Mouse (Mus musculus): ENCODE measurements around the gene Thsd4.

Thsd4 gene

DNA sequence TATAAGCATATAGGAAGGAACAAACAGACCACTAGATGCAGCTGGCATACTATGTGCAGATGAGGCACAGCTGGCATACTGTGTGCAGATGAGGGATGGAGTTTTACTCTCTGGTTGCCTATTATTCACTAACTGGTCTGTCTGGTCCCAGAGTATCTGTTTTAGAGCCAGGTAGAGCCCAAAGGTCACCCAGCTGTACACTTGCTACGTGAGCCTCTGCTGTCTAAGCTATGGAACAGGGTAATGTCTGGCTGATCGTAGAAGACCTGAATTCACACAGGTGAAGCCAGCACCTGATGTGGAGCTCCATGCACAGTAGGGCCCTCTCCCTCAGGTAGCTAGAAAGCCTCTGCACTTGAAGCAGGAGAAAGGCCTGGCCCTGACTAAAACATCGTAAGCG, 5.5 kb downstream of the Thsd4 start:
- no peak for DNase-seq

DNA sequence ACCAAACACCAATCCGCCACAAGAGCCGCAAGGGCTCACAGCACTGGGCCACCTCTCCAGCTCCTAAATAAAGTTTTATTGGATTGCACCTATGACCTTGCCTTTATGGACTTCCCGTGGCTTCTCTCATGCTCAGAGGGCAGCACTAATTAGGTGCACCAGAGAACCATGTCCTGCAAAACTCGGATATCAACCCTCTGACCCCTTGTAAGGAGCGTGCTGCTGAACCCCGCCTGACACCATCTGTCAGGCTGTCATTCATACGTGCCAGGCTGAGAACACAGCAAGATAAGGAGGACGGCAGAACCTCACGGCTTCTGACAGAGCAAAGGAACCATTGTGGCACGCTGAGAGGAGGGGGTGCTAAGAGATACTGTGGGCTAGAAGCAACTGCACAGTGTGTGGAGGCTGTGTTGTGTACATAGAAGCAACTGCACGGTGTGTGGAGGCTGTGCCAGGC, 8.5 kb downstream of the Thsd4 start:
- DNase-seq: no peak

DNA sequence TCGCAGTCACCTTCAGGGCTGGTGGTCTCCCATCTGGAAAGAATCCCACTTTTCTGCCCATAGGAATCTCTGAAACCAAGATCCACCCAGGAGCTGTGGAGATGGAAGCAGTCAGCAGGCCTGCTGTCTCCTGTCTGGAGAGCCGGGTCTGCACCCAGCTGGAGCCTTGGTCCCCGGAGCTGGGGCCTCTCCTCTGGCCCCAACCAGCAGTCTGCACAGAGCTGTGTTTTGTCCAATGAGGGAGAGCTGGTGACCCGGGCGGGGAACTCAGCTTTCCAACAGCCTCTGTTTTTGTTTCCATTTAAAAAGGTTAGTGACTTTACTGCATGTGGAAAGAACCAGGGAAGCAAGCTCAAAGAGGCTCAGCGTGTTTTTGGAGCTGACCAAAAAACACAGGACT, 11.0 kb downstream of the Thsd4 start:
- peak; percentile 97 for DNase-seq

DNA sequence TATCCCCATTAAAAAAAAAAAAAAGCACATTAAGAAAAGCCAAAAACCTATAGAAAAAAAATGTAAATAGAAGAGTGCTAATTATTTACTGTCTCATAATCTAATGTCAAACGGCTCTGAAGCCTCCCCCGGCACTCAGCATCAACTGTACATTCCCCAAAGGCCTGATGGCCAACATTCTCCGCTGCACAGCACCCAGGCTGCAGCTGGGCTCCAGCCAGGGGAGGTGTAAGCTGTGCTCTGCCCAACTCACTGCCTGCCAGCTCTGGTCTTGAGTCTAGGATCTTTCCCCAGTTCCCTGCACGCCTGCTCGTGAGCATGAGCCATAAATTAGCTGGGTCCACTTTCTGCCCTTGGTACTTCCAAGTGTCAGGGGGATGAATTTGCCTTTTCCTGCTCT, 15.7 kb downstream of the Thsd4 start:
- no peak for DNase-seq

DNA sequence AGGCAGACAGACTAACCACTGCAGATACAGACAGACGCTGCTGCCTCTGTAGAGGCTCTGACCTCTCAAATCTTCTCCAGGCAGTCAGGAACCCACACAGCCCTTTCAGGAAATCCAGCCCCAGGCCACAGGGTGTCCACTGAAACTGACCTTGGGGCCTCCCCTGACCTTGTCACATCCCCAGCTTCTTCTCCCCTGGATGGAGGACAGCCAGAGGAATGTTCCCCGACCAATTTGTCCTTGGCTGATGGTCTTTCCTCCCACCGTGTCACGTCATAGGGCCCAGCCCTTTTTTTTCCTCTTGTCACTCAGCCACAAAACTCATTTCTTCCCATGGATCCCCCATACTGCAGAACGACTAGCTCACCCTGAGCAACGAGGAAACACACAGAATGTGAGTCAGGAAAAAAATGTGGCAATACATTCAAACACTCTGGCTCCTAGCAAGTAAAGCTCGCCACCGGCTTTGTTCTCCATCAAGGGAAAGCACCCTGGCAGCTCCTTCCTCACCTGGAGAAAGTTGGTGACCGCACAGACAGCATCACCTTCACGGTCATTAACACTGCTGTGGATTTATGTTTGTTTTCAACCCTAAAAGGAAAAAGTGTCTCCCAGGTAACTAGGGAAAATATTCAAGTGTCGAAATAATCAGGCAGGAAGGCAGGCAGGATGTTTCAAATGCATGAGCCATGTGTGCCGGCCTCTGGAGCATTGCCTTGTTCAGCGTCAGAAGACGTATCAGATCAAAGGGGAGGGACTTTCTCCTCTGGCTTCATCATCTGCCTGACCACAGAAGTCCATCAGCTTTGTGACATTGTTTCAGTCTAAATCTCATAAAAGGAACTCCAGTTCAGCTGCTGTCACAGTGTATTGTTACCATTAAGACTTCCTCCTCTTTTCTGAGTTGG, 17.2 kb downstream of the Thsd4 start:
- peak; percentile 95 for DNase-seq

DNA sequence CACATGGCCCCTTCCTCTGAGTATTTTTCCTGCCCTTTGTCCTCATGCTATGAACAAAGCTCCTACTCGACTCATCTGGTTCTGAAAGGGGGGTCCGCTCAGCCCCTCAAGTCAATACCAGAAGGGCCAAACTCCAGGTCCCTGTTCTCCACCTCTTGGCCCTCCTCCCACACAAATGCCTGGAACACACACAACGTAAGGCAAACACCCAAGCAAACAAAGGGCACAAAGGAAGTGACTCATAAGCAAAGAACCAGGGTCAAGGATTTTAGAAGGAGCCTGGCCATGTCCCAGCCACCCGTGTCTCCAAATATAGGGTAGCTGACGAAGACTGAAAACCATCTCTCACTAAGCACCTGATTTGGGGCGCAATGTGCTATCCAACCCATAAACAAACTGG, 19.6 kb downstream of the Thsd4 start:
- DNase-seq: peak; percentile 88

DNA sequence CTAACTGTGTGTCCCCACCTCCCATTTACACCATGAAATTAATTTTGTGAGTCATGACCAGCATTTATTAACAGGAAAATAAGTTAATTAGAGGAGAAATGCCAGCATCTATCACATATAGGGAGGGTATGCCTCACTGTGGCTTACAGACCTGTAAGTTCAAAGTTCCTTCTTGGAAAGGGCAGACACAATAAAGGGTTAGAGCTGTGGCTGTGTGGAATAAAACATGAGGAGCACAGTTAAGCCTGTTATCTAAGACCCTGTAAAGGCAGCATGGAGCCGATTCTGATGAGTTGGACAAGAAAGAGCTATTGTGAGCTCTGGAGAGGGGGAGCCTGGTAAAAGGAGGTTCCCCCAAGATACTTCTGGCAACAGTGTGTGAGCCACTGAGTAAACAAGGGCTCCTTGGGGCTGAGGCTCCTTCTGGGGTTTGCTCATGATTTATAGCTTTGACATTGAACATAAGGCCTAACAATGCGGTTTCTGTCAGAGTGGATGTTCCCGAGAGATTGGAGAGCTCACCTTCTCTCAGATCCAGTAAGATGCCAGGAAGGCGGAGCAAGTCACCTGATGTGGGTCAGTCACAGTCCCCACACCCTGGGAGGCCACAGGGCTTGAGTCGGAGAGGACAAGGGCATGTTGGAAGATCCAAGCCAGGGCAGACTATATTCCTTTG, 20.2 kb downstream of the Thsd4 start:
- DNase-seq: no peak

DNA sequence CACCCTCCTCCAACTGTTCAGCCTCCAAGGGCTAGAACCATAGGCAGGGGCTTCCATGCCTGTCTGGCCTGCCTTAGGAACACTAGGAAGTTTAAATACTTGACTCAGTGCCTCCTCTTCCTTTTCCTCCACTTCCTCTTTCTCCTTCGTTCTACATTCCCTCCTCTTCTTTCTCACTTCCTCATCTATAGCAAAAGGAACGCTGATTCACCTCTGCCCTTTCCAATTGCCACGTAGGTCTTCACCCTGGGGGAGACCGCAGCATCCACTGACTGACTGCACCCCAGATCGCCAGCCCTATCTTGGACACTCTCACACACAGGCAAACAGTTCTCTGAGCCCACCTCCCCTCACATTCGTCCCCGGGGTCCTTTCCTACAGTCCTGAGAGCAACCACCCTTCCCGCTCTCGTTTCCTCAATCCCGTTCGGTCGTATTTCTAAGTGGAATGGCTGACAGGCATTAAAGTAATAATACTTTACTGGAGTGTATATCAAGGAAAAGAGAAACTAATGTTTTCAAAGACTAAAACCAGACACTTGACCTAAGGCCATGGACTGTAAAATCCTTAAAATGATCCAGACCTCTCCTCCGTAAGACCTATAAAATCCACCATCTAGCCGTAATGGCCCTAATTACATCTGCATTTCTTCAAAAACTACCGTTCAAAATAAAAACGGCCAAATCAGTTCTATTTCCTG, 29.4 kb downstream of the Thsd4 start:
- DNase-seq: peak; percentile 84

DNA sequence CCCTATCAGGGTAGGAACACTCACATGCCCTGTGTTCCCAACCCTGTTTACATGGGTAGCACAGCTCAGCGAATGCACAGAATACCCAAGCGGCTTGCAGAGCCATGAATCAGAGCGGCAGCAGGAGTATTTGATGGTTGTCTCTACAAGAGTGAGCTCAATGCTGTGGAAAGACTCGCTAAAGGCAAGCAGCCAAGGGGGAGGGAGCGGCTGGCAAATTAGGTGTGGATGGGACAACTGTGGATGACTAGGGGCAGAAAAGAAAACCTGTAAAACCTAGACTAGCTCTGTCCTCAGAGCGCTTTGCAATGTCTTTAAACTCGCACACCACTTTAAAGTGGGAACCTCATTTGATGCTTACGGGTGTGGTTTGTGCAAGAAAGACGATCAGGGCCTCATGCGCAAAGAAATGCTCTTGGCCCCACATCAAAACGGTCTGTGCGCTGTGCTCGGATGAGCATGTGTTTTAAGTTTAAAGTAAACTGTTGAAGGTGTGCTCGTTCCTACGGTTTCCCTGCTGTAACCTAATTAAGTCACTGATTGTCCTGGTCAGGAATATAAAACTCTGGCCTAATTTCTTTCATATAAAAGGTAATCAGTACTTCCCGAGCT, 30.3 kb downstream of the Thsd4 start:
- peak; percentile 46 for DNase-seq

DNA sequence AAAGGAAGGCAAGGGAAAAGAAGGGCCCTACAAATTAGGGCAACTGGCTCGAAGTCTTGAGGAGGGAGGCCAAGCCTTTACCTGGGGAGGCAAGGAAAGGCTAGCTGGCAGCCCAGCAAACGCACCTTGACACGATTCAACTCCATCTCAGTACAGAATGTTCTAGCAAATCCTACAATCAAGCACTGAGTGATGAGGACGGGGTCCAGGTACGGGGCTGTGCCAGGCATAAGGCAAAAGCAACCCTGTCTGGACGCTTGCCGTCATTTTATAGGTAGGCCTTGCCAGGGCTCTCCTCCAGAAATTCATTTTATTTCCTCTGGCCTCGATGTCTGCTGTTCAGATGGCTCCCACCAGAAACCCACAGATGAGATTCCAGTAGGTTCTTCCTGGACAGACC, 30.8 kb downstream of the Thsd4 start:
- DNase-seq: peak; percentile 78

DNA sequence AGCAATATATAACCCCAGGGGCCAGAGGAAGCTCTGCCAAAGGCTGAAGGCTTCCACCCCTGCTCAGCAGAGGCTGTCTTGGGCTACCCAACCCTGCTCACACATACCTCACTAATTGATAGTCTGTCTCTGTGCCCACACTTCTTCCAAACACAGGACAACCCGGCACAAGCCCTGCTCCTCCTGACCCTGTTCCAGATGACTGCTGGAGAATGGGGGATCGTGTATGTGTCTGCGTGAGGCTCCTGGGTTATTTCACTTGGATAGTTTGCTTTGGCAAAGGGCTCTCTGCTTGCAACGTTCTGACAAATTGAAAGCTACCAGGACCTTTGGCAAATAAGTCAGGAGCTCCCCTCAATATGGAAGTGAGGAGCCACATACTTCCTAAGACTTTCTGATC, 33.0 kb downstream of the Thsd4 start:
- peak; percentile 84 for DNase-seq

DNA sequence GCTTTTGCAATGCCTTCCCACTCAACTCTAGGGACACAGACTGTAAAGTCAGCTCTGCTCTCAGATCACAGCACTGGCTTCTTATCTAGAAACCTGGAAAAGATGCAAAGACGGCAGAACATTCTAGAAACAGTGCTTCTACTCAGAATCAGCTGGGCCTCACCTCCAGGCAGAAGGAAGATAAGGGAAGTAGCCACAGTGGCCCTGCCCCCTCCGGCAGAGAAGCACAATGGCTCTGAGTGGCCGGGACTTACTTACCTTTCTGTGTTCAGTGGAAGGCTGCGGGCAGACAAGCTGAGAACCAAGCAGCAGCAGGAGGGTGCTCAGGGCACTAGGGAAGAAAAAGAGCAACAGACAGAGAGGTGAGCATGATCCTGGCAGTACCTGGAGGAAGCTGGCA, 39.7 kb downstream of the Thsd4 start:
- peak; percentile 83 for DNase-seq

DNA sequence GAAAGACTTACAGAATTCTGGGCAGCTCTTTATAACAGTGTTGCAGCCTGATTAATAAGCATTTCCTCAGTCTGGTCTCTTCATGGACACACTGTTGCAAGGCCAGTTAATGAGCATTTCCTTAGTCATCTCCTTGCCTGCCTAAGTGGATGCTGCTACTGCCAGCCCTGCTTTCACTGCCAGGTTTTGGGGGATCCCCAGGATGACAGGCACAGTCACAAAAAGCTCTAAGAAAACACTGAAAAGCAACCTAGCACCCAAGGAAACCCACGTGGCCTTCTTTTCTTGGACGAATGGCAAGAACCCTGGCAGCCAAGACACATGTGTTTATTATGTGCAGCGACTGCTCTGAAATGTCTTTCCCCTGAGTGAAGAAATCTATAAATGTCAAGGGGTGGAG, 41.8 kb downstream of the Thsd4 start:
- peak; percentile 93 for DNase-seq

DNA sequence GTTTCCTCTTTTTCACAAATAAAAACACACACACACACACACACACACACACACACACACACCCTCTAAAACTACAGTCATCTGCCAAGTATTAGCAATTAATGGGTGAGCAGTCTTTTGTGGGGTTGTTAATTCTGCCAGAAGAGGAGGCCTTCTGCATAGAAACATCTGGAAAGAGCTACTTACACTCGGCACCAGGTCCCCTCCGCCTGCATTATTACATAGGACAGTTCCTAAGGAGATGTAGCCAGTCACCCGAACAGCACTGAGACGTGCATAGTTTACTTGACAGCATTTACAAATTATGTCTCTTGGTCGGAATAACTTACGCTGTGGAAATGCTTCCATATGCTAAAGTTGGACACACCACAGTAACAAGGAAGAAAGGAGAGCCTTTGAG, 43.0 kb downstream of the Thsd4 start:
- peak; percentile 48 for DNase-seq

DNA sequence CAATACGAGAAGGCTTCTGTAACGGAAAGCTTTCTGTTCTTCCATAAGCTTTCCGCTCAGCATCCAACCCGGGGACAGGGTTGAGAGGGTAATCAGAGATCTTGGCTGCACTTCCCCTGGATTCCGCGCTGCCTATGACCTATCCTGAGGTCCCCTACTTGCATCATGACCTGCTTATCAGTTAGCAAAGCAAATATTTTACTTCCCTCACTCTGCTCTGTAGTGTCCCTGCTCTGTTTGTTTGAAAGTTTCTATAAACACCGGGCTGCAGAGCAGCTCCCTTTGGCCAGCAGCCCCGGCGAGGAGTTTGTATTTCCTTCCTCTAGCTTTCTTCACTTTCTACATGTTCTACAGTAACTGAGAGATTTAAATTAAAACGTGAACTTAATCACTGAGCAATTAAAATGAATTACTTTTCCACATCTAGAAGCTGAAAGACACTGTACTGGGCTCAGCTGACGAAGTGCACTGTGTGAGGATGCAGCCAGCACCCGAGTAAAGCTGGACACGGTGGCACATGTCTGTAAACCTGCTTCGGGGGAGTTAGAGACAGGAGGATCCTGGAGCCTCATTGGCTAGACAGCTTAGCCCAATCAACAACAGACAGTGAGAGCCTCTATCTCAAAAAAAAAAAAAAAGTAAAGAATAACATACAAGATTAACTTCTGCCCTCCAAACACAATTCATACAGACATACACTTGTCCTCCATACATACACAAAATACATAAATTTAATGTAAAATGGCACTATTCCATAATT, 43.7 kb downstream of the Thsd4 start:
- peak; percentile 94 for DNase-seq

DNA sequence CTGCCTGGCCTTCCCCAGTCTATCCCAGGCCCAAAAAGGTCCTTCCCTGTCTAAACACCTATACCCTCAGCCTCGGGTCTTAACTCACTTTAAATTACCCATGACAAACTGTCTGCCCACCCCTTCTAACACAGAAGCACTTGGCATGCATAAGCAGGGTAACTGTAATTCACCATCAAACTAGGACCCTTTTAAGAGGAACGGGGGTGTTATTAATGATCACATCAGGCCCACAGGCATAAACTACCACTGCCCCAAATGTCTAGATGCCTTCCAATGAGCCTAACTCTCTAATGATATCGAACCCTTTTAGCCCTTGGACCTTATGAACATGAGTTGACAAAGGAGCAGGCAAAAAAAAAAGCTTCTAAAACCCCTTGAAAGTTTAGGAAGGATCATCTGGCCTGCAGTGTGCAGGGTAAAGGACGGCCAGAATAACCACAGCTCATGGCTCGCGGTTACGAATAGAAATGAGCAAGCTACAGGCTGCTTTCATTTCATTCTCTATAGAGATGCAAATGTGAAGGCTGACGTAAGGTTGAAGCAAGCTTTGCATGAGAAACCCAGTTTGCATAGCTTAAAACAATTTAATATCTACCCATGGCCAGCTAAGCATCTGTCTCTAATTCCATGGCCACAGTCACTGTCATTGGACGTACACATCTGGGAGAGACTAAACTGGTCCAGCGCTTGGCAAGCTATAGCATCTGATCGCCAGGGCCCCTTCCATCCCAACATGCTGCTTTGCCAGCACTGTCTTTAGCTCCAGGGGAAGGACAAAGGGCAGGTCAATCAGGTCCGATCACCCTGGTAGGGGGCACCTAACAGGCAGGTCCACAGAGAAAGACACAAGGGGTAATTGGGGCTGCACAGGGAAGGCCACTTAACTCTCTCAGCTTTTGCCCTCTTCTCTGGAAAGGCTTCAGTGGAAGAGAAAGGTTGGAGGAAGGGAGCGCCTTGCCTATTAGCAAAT, 61.5 kb downstream of the Thsd4 start:
- peak; percentile 74 for DNase-seq

DNA sequence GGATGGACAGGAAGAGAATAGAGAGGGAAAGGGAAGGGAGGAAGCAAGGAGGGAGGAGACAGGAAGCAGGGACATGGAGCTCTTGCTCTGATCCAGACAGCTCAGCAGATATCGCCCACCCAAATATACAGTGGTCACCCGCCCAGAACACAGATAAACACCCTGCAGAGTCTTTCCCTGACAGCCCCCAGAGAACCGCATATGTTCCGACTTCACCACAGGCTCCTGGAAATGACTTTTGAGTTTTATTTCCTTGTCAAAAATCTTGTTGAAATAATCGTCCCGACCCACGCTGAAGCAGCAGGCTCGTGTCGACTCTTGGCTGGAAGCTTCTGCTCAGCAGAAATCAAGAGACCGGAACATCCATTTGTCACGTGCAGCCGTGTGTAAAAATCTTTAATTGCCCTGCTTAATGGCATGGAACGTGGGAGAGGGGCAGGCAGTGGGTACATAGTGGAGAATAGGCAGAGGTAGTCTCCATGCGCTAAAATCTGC, 63.3 kb downstream of the Thsd4 start:
- peak; percentile 92 for DNase-seq

DNA sequence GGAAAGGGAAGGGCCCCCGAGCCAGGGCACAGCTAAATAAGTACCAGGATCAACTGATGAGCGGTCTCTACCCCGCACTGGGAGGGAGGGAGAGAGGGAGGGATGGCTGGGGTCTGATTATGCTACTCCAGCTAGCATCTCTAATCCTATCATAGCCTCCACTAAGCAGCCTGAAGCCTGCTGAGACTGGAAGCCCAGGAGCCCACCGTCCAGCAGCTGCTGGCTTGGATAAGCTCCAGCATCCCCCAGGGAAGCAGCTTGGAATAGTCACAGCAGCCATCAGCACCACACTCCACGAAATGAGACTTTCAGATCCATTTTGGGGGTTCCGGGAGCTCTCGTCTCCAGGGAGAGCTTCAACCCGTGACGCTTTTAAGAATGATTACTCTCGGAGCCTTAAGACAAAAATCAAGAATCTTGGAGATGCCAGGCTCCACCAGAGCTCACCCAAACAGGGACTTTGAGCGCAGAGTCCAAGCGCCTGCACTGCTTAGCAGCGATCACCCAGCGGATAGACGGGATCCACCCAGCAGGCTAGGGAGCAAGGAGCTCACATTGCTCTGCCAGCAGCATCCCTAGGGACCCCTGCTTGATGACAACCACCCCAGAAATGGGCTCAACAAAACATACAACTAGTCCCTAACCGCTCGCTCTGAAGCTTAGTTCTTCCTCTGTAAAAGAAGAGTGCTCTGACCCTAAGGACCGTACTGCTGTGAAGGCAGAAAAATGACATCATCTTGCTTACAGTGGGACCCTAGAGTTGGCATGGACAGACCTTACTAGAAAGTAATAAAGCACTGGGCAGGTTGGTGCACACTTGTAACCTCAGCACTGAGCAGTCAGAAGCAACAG, 64.3 kb downstream of the Thsd4 start:
- DNase-seq: peak; percentile 97

DNA sequence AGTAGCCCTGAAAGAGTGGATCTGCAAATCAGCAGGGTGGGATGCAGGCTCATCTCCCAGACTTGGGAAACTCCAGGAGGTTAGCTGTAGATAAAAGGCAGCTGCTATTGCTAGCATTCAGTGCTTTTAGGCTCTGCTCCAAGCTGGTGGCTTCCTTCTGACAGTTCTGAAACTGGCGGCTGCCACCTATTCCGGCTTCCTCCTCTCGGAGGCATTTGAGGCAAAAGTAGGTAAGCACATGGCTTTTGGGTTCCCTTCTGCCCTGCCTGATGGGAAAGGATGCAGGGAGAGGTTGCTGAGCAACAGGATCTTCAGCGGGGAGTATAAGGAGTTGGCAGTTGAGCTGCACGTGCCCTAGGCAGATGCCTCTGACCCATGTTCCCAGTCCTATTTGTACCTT, 65.2 kb downstream of the Thsd4 start:
- DNase-seq: peak; percentile 84

Measured in heart, adult 11 months (tissue).